Mouse (Mus musculus) megakaryocyte progenitor cell, adult 5-6 weeks (primary cell): ENCODE measurements around the gene Ppp1r13b. TPM values are rescaled to one million over a fixed set of nuclear protein-coding genes. Genes with fewer than 3 reads are reported as not detected.

Experiments
- ATAC-seq: replicated peaks from 2 replicates; pipeline ENCODE4 v1.8.0; 2016; ENCODE audit warnings: mild to moderate bottlenecking, moderate TSS enrichment, inconsistent platforms; ENCODE audit not compliant: poor library complexity
- total RNA-seq, 2 experiments: library from RNA; stranded (forward) in 1 of 2; stranded (reverse) in 1 of 2; fragments of 157-497, 149-512 nt in 1 of 2; fragments of 200-1000 nt in 1 of 2; gene quantifications; 2 replicates each; pipeline versions ENCODE4 v1.2.3 to v1.2.4; 2015 to 2017

The Ppp1r13b gene
- total RNA-seq, 2 experiments from 2014 or later, result 3.7 to 9.3 TPM

DNA sequence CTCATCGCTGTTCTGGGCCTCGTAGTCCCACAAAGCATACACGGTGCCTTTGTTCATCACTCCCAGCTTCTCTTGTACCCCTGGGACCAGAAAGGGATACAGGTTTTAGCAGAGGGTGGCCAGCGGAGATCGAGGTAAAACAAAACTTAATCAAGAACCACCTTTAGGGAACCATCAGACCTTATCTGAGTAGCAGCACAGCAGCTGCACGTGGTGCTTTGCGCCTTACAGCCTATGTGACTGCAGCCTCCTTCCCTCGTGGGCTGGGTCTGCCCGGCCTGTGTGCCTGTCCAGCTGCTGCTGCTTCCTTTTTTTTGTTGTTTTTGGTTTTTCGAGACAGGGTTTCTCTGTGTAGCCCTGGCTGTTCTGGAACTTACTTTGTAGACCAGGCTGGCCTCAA is 77.5 kb downstream of the Ppp1r13b start:
- ATAC-seq, result peak; percentile 61

DNA sequence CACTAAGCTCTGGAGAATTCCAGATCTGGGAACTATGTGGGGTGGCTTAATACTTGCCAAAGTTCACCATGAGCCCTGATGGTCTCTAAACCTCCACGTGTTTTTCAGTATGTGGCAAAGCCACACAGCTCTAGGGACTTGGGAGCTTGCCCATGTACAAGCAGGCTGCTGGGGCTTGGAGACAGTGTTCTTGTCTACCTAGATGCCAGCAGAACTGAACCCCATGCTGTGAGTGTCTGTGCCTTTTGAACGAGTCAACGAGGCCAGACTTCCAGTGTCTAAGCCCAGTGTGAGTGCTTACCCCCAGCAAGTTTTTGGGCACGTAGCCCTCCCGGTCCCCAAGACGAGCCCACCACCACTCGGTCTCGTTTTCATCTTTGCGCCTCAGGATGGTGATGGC is 78.0 kb downstream of the Ppp1r13b start:
- no peak for ATAC-seq

DNA sequence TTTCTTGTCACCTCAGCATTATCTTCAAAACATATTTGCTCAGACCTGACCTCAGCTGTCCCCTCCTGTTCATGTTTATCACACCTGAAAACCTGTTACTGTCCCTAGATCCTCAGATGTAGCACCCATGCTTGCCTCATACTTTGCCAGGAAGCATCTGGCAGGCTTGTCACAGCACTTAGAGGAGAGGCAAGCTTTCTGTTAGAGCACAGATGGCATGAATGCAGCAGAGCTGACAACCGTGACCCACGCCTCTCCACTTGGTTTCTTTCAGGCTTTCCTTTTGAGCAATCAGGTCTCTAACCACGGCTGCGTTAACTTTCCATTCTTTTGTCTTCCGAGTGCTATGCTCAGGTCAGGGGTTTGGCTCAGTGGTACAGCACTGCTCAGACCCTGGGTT is 78.5 kb downstream of the Ppp1r13b start:
- no peak for ATAC-seq

DNA sequence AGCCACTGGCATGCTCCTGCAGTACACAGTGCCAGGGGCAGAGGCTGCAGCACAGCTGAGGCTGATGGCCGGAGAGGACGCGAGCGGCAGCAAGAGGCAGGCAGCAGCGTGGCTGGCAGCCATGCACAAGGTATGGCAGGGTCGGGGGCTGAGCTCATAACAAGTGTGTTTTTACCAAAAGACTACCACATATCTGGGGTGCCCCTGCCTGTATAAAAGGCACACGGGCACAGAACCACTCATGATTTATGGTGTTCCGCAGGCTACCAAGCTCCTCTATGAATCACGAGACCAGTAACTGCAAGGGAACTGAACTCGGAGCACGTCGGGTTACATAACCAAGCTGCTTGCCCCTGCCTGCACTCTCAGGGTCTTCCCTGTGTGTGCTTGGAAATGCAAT is 80.4 kb downstream of the Ppp1r13b start:
- no peak for ATAC-seq

DNA sequence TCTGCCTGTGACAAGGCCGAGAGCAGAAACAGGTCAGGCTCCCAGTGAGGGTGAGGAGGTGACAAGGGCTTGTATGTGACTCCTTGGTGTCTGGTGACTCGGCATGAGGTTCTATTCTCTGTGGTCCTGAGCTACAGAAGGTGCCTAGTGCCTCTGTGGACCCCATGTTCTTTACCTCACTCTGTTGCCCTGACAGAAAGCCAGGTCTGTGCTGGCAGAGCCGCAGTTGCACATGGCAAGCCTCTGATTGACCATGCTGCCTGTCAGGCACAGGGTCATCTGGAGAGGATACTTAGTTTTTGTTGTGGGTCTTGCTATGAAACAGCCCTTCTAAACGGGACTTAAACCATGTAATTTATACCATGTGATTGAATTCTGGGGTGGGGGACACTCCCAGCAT is 86.0 kb downstream of the Ppp1r13b start:
- no peak for ATAC-seq

DNA sequence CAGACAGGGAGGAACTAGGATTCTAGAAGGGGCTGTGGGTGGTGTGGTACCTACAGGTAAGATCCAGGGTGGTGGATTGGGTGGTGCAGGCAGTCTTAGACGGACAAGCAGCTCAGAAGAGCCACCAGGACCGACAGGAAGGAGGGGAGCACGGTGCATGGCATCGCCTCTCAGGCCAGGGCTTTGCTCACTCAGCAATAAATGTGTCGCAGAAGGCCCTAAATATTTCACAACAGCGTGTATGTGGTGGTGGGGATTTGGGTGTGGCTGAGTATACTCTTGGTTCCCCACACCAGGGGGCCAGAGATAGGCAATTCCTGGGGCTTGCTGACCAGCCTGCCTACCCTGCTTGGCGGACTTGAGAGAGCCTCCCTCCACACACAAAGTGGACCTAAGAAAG is 87.2 kb downstream of the Ppp1r13b start:
- no peak for ATAC-seq

DNA sequence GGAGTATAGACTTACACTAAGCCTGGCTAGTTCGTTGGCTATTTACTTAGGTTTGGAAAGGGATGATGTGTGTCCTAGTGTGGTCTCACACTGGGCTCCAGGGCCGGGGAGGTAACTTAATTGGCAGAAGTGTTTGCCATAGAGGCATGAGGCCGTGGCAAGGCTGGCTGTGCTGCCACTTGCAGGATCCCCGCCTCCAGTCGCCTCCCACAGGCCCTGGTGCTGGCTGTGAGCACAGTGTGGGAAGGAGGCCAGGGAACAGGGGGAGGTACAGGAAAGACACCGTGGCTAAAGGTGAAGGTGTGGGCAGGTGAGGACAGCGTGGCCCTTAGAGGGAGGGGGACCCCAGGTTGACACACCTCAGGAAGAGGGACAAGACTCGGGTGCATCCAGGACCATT is 88.0 kb downstream of the Ppp1r13b start:
- no peak for ATAC-seq

DNA sequence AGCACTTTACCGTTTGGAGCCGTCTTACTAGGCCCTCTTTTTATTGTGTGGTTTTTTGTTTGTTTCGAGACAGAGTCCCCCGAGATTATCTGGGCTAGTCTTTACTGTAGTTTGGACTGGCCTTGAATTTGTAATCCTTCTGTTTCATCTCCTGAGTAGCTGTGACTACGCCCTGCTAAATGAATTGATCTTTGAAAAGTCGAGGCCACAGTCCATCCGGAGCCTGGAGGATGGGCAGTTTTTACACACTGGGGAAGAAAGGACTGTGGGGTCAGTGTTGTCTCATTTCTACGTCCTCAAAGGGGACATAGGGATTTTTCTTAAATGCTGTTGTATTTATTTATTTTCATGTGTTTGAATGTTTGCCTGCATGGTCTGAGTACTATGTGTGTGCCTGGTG is 89.9 kb downstream of the Ppp1r13b start:
- no peak for ATAC-seq

DNA sequence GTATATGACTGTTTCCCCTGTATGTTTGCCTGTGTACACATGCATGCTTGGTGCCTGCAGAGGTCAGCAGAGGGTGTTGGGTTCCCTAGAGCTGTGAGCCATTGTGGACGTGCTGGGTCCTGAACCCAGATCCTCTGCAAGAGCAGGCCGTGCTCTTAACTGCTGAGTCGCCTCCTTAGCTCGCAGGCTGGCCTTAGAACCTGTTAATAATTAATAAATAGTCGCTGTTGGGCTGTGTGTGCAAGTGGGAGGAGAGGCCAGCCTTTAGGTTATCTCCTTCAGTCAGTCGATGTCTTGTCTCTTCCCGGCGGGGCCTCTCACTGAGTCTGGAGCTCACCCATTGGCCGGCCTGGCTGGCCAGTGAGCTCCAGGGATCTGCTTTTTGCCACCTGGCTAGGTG is 90.9 kb downstream of the Ppp1r13b start:
- peak; percentile 12; the same call in 1 of the 2 replicates for ATAC-seq

DNA sequence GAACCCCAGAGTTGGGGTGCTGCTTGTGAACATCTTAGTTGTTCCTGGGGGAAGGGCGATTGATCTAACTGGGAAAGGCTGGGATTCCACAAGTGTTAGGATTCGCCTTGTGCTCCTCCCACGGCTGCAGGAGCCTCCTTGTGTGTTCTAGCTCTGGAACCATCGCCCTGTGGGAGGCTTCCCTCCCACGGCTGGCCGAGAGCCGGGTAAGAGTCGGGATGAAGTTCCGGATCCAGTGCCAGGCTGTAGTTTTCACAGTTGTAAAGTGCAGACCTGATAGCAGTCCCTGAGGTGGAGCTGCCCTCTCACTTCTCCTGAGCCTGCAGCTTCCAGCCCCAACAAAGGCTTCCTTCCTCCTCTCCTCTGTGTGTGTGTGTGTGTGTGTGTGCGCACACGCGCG is 91.4 kb downstream of the Ppp1r13b start:
- no peak for ATAC-seq

DNA sequence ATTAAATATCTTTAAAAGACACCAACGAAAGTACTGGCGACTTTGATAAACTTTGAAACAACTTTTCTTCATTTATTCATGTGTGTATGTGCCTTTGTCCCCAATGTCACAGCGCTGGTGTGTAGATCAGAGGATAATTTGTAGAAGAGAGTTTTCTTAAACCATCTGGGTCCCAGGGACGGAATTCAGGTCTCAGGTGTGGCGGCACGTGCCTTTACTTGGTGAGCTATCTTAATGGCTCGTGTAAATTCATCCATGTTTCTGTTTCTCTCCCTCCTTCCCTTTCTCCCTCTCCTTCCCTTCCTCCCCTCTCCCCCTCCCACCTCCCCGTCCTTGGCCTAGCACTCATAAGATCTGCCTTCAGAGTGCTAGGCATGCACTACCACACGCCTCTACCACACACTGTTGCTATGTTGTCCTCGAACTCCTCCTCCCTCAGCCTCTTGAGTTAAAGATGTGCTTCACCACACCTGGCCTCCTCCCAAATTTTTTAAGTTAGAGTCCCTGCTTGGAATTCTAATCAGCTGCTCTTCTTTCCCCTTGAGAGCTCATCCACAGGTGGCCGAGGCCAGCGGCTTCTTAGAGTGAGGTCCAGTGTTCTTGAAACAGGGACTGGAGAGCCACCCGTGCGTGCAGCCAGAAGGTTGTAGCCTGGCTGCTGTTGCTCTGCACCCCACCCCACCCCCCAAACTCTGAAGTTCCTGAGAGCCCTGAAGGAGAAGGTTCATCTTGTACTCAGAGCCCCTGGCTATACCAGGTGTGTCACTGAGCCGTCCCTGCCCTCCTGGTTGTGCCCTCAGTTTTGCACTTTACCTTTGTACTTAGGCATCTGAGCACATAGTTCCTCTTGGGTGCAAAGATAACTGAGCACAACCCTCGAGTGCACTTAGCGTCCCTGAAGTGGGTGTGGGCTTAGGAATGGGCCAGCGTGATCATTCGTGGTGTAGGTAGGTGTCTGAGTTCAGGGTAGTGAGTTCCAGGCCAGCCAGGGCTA is 92.8 kb downstream of the Ppp1r13b start:
- no peak for ATAC-seq

DNA sequence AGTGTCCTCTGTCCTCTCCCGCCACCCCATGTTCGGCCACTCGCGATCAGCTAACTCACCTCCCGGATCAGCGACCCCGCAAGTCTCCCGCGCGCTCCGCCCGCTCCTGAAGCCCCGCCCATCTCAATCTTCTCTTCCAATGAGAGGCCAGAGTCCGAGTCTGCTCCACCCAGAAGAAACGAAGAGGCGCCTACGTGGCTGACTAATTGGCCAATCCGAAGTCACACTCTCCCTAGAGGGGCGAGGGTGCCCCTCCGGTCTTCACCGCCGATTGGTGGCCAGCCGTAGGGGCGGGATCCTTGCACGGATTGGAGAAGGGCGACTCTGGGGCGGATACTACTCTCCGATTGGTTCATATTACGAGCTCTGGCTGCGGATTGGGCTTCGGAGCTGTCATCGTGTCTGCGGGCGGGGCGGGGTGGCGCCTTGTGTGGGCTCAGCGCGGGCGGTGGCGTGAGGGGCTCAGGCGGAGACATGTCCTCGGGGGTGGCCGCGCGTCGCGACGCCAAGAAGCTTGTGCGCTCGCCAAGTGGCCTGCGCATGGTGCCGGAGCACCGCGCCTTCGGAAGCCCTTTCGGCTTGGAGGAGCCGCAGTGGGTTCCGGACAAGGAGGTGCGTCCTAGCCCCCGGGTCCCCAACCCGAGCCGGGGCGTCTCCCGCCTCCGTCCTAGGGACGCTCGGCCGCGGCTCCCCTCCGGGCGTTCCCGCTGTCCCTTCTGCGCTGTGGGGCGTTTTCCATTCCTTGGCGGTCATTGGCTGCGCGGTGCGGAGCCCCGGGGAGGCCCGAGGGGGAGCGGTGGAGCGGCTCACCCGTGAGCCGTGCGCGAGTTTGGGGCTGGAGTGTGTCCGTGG is 93.9 kb downstream of the Ppp1r13b start, which contains the start of the genes Xrcc3 and Zfyve21:
Gene Xrcc3, minus strand, starts transcription at position 108 of the 852 bp plus-strand sequence.
Gene Zfyve21, plus strand, starts transcription at position 405 of the 852 bp plus-strand sequence.
- peak; percentile 78 for ATAC-seq

DNA sequence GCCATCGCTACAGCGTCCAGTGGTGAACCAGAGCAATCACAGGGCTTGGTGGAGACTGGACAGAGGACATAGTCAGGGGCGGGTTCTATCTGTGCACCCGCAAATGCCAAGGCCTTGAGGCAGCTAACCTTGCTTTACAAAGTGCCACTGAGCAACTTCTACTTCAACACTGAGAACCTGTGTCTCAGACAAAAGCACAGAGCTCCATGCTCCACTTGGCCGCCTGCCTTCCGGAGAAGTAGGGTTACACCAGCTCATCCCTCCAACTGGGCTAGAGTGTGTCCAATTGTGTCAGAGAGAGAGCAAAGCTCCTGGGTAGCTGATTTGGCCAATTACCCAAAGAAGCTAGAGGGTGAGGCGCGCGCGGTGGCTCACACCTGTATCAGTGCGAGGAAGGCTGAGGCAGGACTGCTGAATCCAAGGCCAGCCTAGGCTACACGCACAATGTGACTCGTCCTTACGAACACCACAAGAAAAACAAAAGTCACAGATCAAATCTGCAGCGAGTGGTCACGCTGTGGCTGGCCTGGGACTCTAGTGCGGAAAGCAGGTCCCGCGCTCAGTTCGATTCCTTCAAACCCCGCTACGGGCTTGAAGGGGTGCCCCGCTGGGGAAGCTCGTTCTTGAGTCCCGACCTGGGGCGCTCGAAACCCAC is 94.7 kb downstream of the Ppp1r13b start:
- peak; percentile 0 for ATAC-seq

DNA sequence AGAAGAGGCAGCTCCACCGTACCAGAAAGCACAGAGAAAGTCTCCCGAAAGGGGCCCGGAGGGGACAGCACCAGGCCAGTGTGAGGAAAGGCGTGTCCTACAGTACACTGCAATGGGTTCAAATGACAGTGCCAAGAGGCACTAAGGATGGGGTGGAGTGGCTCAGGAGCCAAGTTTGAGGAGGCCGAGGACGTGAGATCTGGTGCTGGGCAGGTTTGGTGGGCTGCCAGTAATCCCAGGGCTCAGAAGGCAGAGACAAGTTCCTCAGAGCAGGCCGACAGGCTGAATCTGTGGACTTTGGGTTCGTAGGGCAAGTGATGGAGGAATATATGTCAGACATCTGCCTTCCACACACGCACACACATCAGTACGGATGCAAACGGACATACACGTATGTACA is 95.3 kb downstream of the Ppp1r13b start:
- no peak for ATAC-seq

DNA sequence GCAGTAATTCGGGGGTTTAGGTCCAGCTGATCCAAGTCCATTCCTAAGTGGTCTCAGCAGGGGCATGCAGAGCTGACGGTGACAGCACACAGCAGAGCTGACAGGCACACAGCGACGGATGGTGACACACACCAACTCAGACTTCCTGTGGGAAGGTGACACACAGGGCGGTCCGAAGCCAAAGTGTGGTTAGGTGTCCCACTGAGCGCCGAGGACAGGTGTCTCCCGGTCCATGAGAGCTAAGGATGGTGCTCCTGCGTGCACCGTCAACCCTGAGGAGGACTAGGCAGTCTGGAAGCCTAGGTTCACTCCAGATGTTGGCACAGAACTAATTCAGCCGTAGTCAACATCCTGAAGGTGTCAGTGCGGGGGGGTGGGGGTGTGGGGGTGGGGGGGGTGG is 95.8 kb downstream of the Ppp1r13b start:
- ATAC-seq, result no peak

DNA sequence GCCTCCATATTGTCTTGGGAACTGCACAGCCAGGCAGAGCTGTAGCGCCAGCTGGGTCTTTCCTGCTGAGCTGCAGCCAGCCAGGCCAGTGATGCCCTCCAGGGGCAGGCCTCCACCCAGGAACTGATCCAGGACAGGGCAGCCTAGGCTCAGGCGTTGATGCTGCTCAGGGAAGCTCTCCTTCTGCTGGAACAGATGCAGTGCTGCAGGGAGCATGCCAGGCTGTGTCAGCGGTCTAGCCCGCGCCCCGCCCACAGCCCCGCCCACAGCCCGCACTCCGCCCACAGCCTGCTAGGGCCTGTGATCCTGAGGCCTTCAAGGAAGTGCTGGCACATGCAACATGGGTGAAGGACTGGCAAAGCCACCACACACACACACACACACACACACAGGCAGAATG is 98.1 kb downstream of the Ppp1r13b start:
- ATAC-seq, result peak; percentile 55

DNA sequence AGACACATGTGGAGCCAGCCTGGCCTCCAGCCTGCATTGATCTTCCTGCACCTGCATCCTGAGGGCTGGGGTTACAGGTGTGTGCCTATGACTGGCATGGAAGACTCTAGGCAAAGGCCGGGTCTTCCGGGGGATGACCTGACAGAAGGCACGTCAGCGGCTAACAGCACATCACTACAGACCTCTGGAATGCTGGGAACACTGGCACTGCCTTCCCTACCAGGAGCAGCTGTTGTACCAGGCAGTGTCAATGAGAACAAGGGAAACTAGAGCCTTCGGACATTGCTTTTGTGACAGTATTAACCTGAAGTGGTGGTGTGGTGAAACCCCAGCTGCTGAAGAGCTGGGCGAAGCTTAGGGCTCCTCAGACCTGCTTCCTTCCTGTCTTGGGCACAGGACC is 99.1 kb downstream of the Ppp1r13b start:
- ATAC-seq, result no peak

DNA sequence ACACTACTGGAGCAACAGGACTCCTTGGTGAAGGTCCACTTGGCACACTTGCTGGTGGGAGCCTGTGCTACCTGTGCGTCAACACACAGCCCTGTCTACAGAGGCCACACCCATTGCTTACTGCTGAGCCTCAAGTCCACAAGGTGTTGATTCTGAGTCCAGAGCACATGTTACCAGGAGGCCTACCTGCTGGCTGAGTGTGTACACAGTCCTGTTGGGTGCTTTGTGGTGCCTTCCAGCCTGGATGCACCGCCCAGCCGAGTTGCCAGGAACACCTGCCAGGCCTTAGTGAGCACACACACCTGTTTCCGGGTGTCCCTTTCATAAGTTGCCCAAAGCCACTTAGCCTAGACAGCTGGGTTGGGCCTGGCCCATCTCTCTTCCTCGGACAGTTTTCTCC is 104.4 kb downstream of the Ppp1r13b start:
- no peak for ATAC-seq

DNA sequence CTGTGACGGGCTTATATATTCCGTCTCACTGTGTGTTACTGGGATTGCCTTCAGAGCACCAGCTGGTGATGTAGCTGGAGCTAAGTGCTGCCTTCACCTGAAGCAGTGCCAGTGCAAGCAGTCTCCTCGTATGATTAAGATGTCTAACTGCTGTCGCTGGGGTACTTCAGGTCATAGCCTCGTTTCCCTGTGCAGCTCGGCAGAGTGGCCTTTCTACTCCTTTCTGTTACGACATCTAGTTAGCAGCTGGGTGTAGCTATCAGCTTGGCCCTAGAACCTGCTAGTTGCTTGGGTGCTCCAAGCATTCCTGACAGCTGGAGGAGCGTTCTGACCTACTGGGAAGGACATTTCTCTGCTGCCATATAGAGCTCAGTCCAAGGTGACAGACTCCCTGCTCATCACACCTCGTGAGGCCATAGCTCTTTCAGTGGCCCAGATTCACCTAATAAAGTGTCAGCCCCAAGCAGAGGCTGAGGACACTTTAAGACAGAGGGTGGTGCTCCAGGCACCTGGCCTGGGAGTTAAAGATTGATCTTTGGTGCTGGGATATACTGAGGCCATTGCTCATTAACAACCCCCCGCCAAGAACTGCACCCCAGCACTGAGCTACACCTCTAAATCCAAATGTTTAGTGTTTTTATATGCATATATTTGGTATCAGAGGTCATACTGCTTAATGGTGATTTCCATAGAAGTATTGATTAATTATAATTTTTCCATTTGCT is 107.3 kb downstream of the Ppp1r13b start:
- no peak for ATAC-seq

DNA sequence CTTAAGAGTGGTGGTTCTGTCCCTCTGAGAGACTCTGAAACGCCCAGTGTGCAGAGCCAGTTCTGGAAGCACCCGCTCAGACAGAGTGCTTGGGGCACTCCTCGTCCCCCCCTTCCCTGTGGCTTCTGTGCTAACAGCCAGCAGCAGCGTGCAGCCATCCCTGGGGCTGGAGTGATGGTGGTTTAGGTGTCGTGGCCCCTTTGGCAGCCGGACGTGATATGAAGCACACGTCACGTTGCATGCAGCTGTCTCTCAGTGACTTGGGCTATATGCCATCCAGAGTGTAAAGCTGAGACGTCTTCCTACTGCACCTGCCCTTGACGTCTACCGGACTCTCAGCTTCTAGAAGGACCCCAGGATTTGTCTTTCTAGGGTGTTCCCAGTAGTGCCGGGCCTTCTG is 109.4 kb downstream of the Ppp1r13b start:
- ATAC-seq, result no peak
